ENCODE assay signal across 31 mouse cellular contexts in the genomic region with DNA sequence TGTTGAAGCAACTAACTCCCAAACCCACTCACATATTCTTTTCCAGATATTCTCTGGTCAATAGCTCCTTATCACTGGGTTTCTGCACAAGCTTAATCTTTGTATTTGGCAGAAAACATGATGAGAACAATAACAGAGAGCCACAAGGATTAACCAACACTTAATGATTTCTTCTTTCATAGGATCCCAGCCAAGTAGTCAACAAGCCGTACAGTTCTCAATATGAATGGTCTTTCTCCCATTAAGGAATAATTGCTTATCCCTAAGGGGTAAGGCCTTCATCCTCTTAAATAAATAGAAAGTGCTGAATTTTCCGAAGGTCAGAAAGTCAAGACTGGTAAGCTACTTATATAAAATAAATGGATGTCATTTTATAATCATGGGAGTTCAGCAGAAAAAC.
"Had no signal": no experiment of that assay in that cellular context is flagged by ENCODE, and none has a peak within 500 bp of the region (broad histone marks: within the 10 kb centered on the region; RNA-seq: fewer than 3 reads in every experiment).

No protein-coding gene starts in this region.

- H3K36me3 ChIP-seq: limb, embryonic 10.5 days; limb, embryonic 12.5 days; limb, embryonic 13.5 days; limb, embryonic 15.5 days; liver, embryonic 12.5 days; liver, embryonic 13.5 days; liver, embryonic 15.5 days; lung, embryonic 15.5 days; midbrain, embryonic 10.5 days; midbrain, embryonic 12.5 days; midbrain, embryonic 13.5 days; midbrain, embryonic 15.5 days; neural tube, embryonic 12.5 days had no signal

- H3K9ac ChIP-seq: limb, embryonic 12.5 days; limb, embryonic 13.5 days; limb, embryonic 15.5 days; liver, embryonic 12.5 days; liver, embryonic 13.5 days; liver, embryonic 14.5 days; liver, embryonic 15.5 days; liver, postnatal 0 days; lung, embryonic 15.5 days; midbrain, embryonic 12.5 days; midbrain, embryonic 13.5 days; midbrain, embryonic 15.5 days; neural tube, embryonic 12.5 days had no signal

- H3K27me3 ChIP-seq: limb, embryonic 12.5 days; limb, embryonic 13.5 days; limb, embryonic 15.5 days; liver, embryonic 12.5 days; liver, embryonic 13.5 days; liver, embryonic 15.5 days; lung, embryonic 15.5 days; megakaryocyte, embryonic 14.5 days; midbrain, embryonic 12.5 days; midbrain, embryonic 13.5 days; midbrain, embryonic 15.5 days; neural tube, embryonic 12.5 days had no signal

- H3K4me3 ChIP-seq: left cerebral cortex, adult 2 months; limb, embryonic 10.5 days; limb, embryonic 12.5 days; limb, embryonic 13.5 days; limb, embryonic 15.5 days; liver, embryonic 12.5 days; liver, embryonic 13.5 days; liver, embryonic 15.5 days; lung, embryonic 15.5 days; megakaryocyte, embryonic 14.5 days; midbrain, embryonic 10.5 days; midbrain, embryonic 12.5 days; midbrain, embryonic 13.5 days; midbrain, embryonic 15.5 days; myocyte; neural tube, embryonic 12.5 days had no signal

- DNase-seq: left cerebral cortex, postnatal 4 days; liver; liver, embryonic 13.5 days; liver, postnatal 0 days; lung, adult 18-20 months; lung, adult 2 months; lung, postnatal 10 days; lung, postnatal 36 days; lung, postnatal 4 days; midbrain, embryonic 14.5 days had no signal

- ATAC-seq: liver, embryonic 12.5 days; liver, postnatal 0 days; lung, postnatal 0 days; midbrain, embryonic 13.5 days; midbrain, embryonic 15.5 days; midbrain, embryonic 16.5 days had no signal

- H3K27ac ChIP-seq: left cerebral cortex, adult 2 months; limb, embryonic 10.5 days; limb, embryonic 12.5 days; limb, embryonic 13.5 days; limb, embryonic 15.5 days; liver, embryonic 12.5 days; liver, embryonic 13.5 days; liver, embryonic 14.5 days; liver, embryonic 15.5 days; macrophage; midbrain, embryonic 10.5 days; midbrain, embryonic 12.5 days; midbrain, embryonic 13.5 days; midbrain, embryonic 15.5 days; neural tube, embryonic 12.5 days had no signal

- H3K4me1 ChIP-seq: limb, embryonic 10.5 days; limb, embryonic 13.5 days; limb, embryonic 15.5 days; midbrain, embryonic 10.5 days; midbrain, embryonic 12.5 days; midbrain, embryonic 13.5 days; midbrain, embryonic 15.5 days; neural tube, embryonic 12.5 days had no signal

- H3K4me2 ChIP-seq: limb, embryonic 12.5 days; limb, embryonic 13.5 days; limb, embryonic 15.5 days; liver, embryonic 11.5 days; liver, embryonic 12.5 days; liver, embryonic 13.5 days; liver, embryonic 15.5 days; lung, embryonic 15.5 days; midbrain, embryonic 11.5 days; midbrain, embryonic 12.5 days; midbrain, embryonic 13.5 days; midbrain, embryonic 15.5 days; neural tube, embryonic 12.5 days had no signal

- H3K9me3 ChIP-seq: limb, embryonic 10.5 days; limb, embryonic 12.5 days; limb, embryonic 13.5 days; limb, embryonic 15.5 days; liver, embryonic 12.5 days; liver, embryonic 13.5 days; liver, embryonic 15.5 days; lung, embryonic 15.5 days; megakaryocyte, embryonic 14.5 days; midbrain, embryonic 10.5 days; midbrain, embryonic 12.5 days; midbrain, embryonic 13.5 days; midbrain, embryonic 15.5 days; neural tube, embryonic 12.5 days had no signal
